Comparison of ENCODE assay signal across 7 mouse cellular contexts in genomic region chr4:63495915-63496278, GRCm38 (mm10). TPM values are rescaled to one million over a fixed set of nuclear protein-coding genes. Genes with fewer than 3 reads are reported as not detected.
A peak's percentile ranks its signal among the peaks of the same experiment; 100 is the strongest.
DNase-seq lines count a peak whose midpoint lies in the region; ATAC-seq and TF ChIP-seq lines count a peak whose summit lies in the region.

Whrn (minus strand) TSS chr4:63495991.

- WGBS in embryonic facial prominence, embryonic 11.5 days, result under 1% methylated on average over 28 of the region's 34 CpGs
- under 1% methylated on average over 23 of the region's 34 CpGs for WGBS in midbrain, postnatal 0 days

- peak within 1 kb of the TSS; percentile 77 for H3K4me3 ChIP-seq in embryonic facial prominence, embryonic 11.5 days (ENCODE audit: low read depth, low read length)
- H3K4me3 ChIP-seq in midbrain, postnatal 0 days (ENCODE audit: low read depth, low read length), result peak within 1 kb of the TSS; percentile 51

- peak; percentile 90 for DNase-seq in adrenal gland, postnatal 14 days
- DNase-seq in embryonic facial prominence, embryonic 11.5 days (ENCODE audit: low spot score), result peak; percentile 86
- DNase-seq in heart, adult 8-10 months (ENCODE audit: low spot score), result peak; percentile 48
- peak; percentile 68 to 72 for DNase-seq in kidney, adult 8-10 months
- DNase-seq in liver, result peak; percentile 76
- DNase-seq in midbrain, postnatal 0 days (ENCODE audit: low spot score), result peak; percentile 79
- peak; percentile 15 to 34 for DNase-seq in spleen, postnatal 14 days (ENCODE audit: low spot score in 2 of 2)

- no peak for TF ChIP-seq CTCF in midbrain, postnatal 0 days (IDR thresholded peaks at IDR 0.05)

- peaks cover 11% of the 10 kb centered on the region for H3K27me3 ChIP-seq in embryonic facial prominence, embryonic 11.5 days (ENCODE audit: control insufficient read depth, insufficient read depth, low read length)
- no peaks in the 10 kb centered on the region for H3K27me3 ChIP-seq in midbrain, postnatal 0 days (ENCODE audit: insufficient read depth, low read length)

- H3K9me3 ChIP-seq in embryonic facial prominence, embryonic 11.5 days (replicated peaks; ENCODE audit: control insufficient read depth, low read length), result no peaks in the 10 kb centered on the region
- no peaks in the 10 kb centered on the region for H3K9me3 ChIP-seq in midbrain, postnatal 0 days (ENCODE audit: low read length)

- peak within 1 kb of the TSS; percentile 94 for H3K4me2 ChIP-seq in embryonic facial prominence, embryonic 11.5 days (ENCODE audit: low read depth, low read length)
- peak within 1 kb of the TSS; percentile 90 for H3K4me2 ChIP-seq in midbrain, postnatal 0 days (ENCODE audit: low read depth, low read length, poor library complexity, severe bottlenecking)

- no peaks in the 10 kb centered on the region for H3K36me3 ChIP-seq in embryonic facial prominence, embryonic 11.5 days (replicated peaks; ENCODE audit: control insufficient read depth, insufficient read depth, low read depth, low read length)
- no peaks in the 10 kb centered on the region for H3K36me3 ChIP-seq in midbrain, postnatal 0 days (ENCODE audit: insufficient read depth, low read length)

- peak; percentile 86 for ATAC-seq in embryonic facial prominence, embryonic 11.5 days (replicated peaks; ENCODE audit: insufficient number of reproducible peaks, low FRiP score, low TSS enrichment, low read depth)
- peak; percentile 68 for ATAC-seq in midbrain, postnatal 0 days (ENCODE audit: low FRiP score)

- no peaks in the 10 kb centered on the region; the same call in 1 of the 2 replicates for H3K4me1 ChIP-seq in embryonic facial prominence, embryonic 11.5 days (ENCODE audit: control insufficient read depth, insufficient read depth, low read length)
- 0 out of 2 replicates have a peak, but pooled peaks cover 4% of the 10 kb centered on the region for H3K4me1 ChIP-seq in midbrain, postnatal 0 days (ENCODE audit: insufficient read depth, low read length)

- peak within 1 kb of the TSS; percentile 86 for H3K9ac ChIP-seq in embryonic facial prominence, embryonic 11.5 days (replicated peaks; ENCODE audit: low read length)
- H3K9ac ChIP-seq in midbrain, postnatal 0 days (replicated peaks; ENCODE audit: low read length, poor library complexity, severe bottlenecking), result peak within 1 kb of the TSS; percentile 52

- H3K27ac ChIP-seq in embryonic facial prominence, embryonic 11.5 days (replicated peaks; ENCODE audit: low read depth, low read length), result no peak within 1 kb of the TSS
- H3K27ac ChIP-seq in midbrain, postnatal 0 days (ENCODE audit: low read depth, low read length), result no peak within 1 kb of the TSS

RNA-seq across cellular contexts. Expression of gene Whrn, which starts in this region (rescaled TPM):
- 26.5 TPM in 2 replicates for total RNA-seq in adrenal gland, postnatal 14 days (2021)
- polyA plus RNA-seq in embryonic facial prominence, embryonic 11.5 days (2014; fragmentation: Nextera tagmentation; extraction: Ambion mirVana), result 3.8 and 4.6 TPM in 2 replicates
- 10 to 100 TPM; 18.5 to 38.1 (median 20.6) TPM for total RNA-seq in heart, adult 8-10 months (2022)
- 14.5 and 20.1 TPM in 2 replicates for total RNA-seq in midbrain, postnatal 0 days (2014; rRNA removed)
- polyA plus RNA-seq in midbrain, postnatal 0 days (2015; fragmentation: Nextera tagmentation; extraction: Ambion mirVana), result 2.4 and 3.5 TPM in 2 replicates

Comparison
In these comparisons a context has a peak if more than half of its experiments do, and no peak if none do; other contexts are left out.
1. DNase-seq: peak in every context shown above with its lines; median percentile 90 in adrenal gland, postnatal 14 days; 86 in embryonic facial prominence, embryonic 11.5 days; 79 in midbrain, postnatal 0 days; 76 in liver; 70 in kidney, adult 8-10 months; 48 in heart, adult 8-10 months; 24 in spleen, postnatal 14 days.